Mouse (Mus musculus): ENCODE data around the gene Lrrn4. TPM values are rescaled to one million over a fixed set of nuclear protein-coding genes. Genes with fewer than 3 reads are reported as not detected.

Lrrn4 gene
- not detected in 2 replicates for polyA plus RNA-seq (2011; ENCODE audit: insufficient read depth, insufficient read length, low replicate concordance, missing spikeins)

GRCm38 (mm10) chr2:132880844-132881645, at the start of gene Lrrn4:
Lrrn4 (minus strand) TSS chr2:132880891.
- peak within 1 kb of the TSS; percentile 70 for H3K4me3 ChIP-seq (replicated peaks; ENCODE audit: control insufficient read depth, low read depth, low read length)
- TF ChIP-seq CTCF (IDR thresholded peaks at IDR 0.05; ENCODE audit: control insufficient read depth, insufficient read depth, low read length) (no peak), POLR2A (IDR thresholded peaks at IDR 0.05; ENCODE audit: borderline replicate concordance, control insufficient read depth, low read depth, low read length) (no peak)
- peak within 1 kb of the TSS; percentile 45; the same call in 1 of the 2 replicates for H3K27ac ChIP-seq (ENCODE audit: control insufficient read depth, insufficient read depth, low read depth, low read length, poor library complexity)
- H3K4me1 ChIP-seq (ENCODE audit: control insufficient read depth, insufficient read depth, low read length): peaks cover 1% of the 10 kb centered on the region
- WGBS: 65% methylated on average over 12 of the region's 12 CpGs

GRCm38 (mm10) chr2:132928999-132929398, 48.3 kb upstream of the Lrrn4 start:
- 86% methylated on average over 2 of the region's 2 CpGs for WGBS

GRCm38 (mm10) chr2:132927871-132928270, 47.2 kb upstream of the Lrrn4 start:
- H3K27ac ChIP-seq (ENCODE audit: control insufficient read depth, insufficient read depth, low read depth, low read length, poor library complexity): no peak overlapping the region
- no peak overlapping the region for H3K4me3 ChIP-seq (replicated peaks; ENCODE audit: control insufficient read depth, low read depth, low read length)
- WGBS: 63% methylated on average over 2 of the region's 2 CpGs
- TF ChIP-seq CTCF (IDR thresholded peaks at IDR 0.05; ENCODE audit: control insufficient read depth, insufficient read depth, low read length): no peak
- no peak for TF ChIP-seq POLR2A (IDR thresholded peaks at IDR 0.05; ENCODE audit: borderline replicate concordance, control insufficient read depth, low read depth, low read length)
- H3K4me1 ChIP-seq (ENCODE audit: control insufficient read depth, insufficient read depth, low read length): no peaks in the 10 kb centered on the region

More at GRCm38 (mm10) chr2:132928999-132929398, 48.3 kb upstream of the Lrrn4 start:
- Histone ChIP-seq H3K4me3 (replicated peaks; ENCODE audit: control insufficient read depth, low read depth, low read length) (no peak overlapping the region), H3K4me1 (ENCODE audit: control insufficient read depth, insufficient read depth, low read length) (no peaks in the 10 kb centered on the region), H3K27ac (ENCODE audit: control insufficient read depth, insufficient read depth, low read depth, low read length, poor library complexity) (no peak overlapping the region)
- TF ChIP-seq POLR2A (IDR thresholded peaks at IDR 0.05; ENCODE audit: borderline replicate concordance, control insufficient read depth, low read depth, low read length) (no peak), CTCF (IDR thresholded peaks at IDR 0.05; ENCODE audit: control insufficient read depth, insufficient read depth, low read length) (no peak)

- 66% methylated on average over 2 of the region's 2 CpGs for WGBS
- Histone ChIP-seq H3K27ac (ENCODE audit: control insufficient read depth, insufficient read depth, low read depth, low read length, poor library complexity) (no peak overlapping the region), H3K4me3 (replicated peaks; ENCODE audit: control insufficient read depth, low read depth, low read length) (no peak overlapping the region), H3K4me1 (ENCODE audit: control insufficient read depth, insufficient read depth, low read length) (no peaks in the 10 kb centered on the region)
- TF ChIP-seq CTCF (IDR thresholded peaks at IDR 0.05; ENCODE audit: control insufficient read depth, insufficient read depth, low read length) (no peak), POLR2A (IDR thresholded peaks at IDR 0.05; ENCODE audit: borderline replicate concordance, control insufficient read depth, low read depth, low read length) (no peak)
Observed at GRCm38 (mm10) chr2:132927298-132927697, 46.6 kb upstream of the Lrrn4 start.

- 59% methylated on average over 8 of the region's 8 CpGs for WGBS
- no peak for TF ChIP-seq CTCF (IDR thresholded peaks at IDR 0.05; ENCODE audit: control insufficient read depth, insufficient read depth, low read length)
- TF ChIP-seq POLR2A (IDR thresholded peaks at IDR 0.05; ENCODE audit: borderline replicate concordance, control insufficient read depth, low read depth, low read length): no peak
- Histone ChIP-seq H3K4me3 (replicated peaks; ENCODE audit: control insufficient read depth, low read depth, low read length) (no peak overlapping the region), H3K27ac (ENCODE audit: control insufficient read depth, insufficient read depth, low read depth, low read length, poor library complexity) (no peak overlapping the region), H3K4me1 (ENCODE audit: control insufficient read depth, insufficient read depth, low read length) (no peaks in the 10 kb centered on the region)
Observed at GRCm38 (mm10) chr2:132923290-132924085, 42.8 kb upstream of the Lrrn4 start.

GRCm38 (mm10) chr2:132922076-132922873, 41.6 kb upstream of the Lrrn4 start:
- no peak for TF ChIP-seq POLR2A (IDR thresholded peaks at IDR 0.05; ENCODE audit: borderline replicate concordance, control insufficient read depth, low read depth, low read length)
- TF ChIP-seq CTCF (IDR thresholded peaks at IDR 0.05; ENCODE audit: control insufficient read depth, insufficient read depth, low read length): no peak
- Histone ChIP-seq H3K4me3 (replicated peaks; ENCODE audit: control insufficient read depth, low read depth, low read length) (no peak overlapping the region), H3K4me1 (ENCODE audit: control insufficient read depth, insufficient read depth, low read length) (no peaks in the 10 kb centered on the region), H3K27ac (ENCODE audit: control insufficient read depth, insufficient read depth, low read depth, low read length, poor library complexity) (no peak overlapping the region)
- WGBS: 73% methylated on average over 9 of the region's 9 CpGs

- TF ChIP-seq CTCF (IDR thresholded peaks at IDR 0.05; ENCODE audit: control insufficient read depth, insufficient read depth, low read length) (no peak), POLR2A (IDR thresholded peaks at IDR 0.05; ENCODE audit: borderline replicate concordance, control insufficient read depth, low read depth, low read length) (no peak)
- H3K4me1 ChIP-seq (ENCODE audit: control insufficient read depth, insufficient read depth, low read length): no peaks in the 10 kb centered on the region; the same call in 1 of the 2 replicates
- no peak overlapping the region for H3K4me3 ChIP-seq (replicated peaks; ENCODE audit: control insufficient read depth, low read depth, low read length)
- WGBS: 65% methylated on average over 1 of the region's 1 CpGs
- H3K27ac ChIP-seq (ENCODE audit: control insufficient read depth, insufficient read depth, low read depth, low read length, poor library complexity): no peak overlapping the region
Observed at GRCm38 (mm10) chr2:132914785-132915184, 34.1 kb upstream of the Lrrn4 start.
